Mouse (Mus musculus) neural tube, embryonic 11.5 days (tissue): ENCODE data around the gene Mob4. TPM values are rescaled to one million over a fixed set of nuclear protein-coding genes. Genes with fewer than 3 reads are reported as not detected.

Experiments used
- ATAC-seq: fragments of 200-750 bp; cut with Nextera tagmentation; 2 replicates; pipeline ENCODE4 v1.8.0; 2017; ENCODE audit warnings: moderate number of reproducible peaks, mild to moderate bottlenecking, moderate TSS enrichment, moderate library complexity; ENCODE audit not compliant: insufficient read depth, low FRiP score, low TSS enrichment
- DNase-seq: peaks from one replicate; pipeline ENCODE4 v3.0.0-alpha.2; 2015; ENCODE audit warnings: low spot score
- H3K27ac ChIP-seq: fragments of 300-500 bp; sonication (generic); 2 replicates; pipeline ENCODE4 v1.5.1; 2014; ENCODE audit warnings: low read depth, mild to moderate bottlenecking, low read length
- H3K27me3 ChIP-seq: fragments of 300-500 bp; sonication (generic); 2 replicates; pipeline ENCODE4 v1.6.1; 2014; ENCODE audit warnings: mild to moderate bottlenecking, low read length, mixed read lengths; ENCODE audit not compliant: control insufficient read depth, insufficient read depth
- H3K36me3 ChIP-seq: fragments of 300-500 bp; sonication (generic); 2 replicates; pipeline ENCODE4 v1.6.1; 2014; ENCODE audit warnings: mild to moderate bottlenecking, low read length, moderate library complexity, mixed read lengths; ENCODE audit not compliant: control insufficient read depth, insufficient read depth
- H3K4me1 ChIP-seq: fragments of 300-500 bp; sonication (generic); 2 replicates; pipeline ENCODE4 v1.6.1; 2014; ENCODE audit warnings: low read length, mixed read lengths; ENCODE audit not compliant: control insufficient read depth, insufficient read depth
- H3K4me2 ChIP-seq: fragments of 300-500 bp; sonication (generic); 2 replicates; pipeline ENCODE4 v1.6.1; 2014; ENCODE audit warnings: low read depth, mild to moderate bottlenecking, moderate library complexity
- H3K4me3 ChIP-seq: fragments of 300-500 bp; sonication (generic); 2 replicates; pipeline ENCODE4 v1.5.1; 2014; ENCODE audit warnings: low read depth, low read length
- H3K9ac ChIP-seq: fragments of 300-500 bp; sonication (generic); 2 replicates; pipeline ENCODE4 v1.6.1; 2014; ENCODE audit warnings: mild to moderate bottlenecking, low read length
- H3K9me3 ChIP-seq: fragments of 300-500 bp; sonication (generic); 2 replicates; pipeline ENCODE4 v1.6.1; 2016; ENCODE audit warnings: low read length; ENCODE audit not compliant: control insufficient read depth
- WGBS: fragments of 180-500 bp; shearing (Covaris S2); extraction: QIAGEN DNeasy Blood & Tissue Kit; methylation state at CpG from one replicate; pipeline ENCODE4 v1.1.7; 2014; 5-methylcytosine and 5-hydroxymethylcytosine counted together
- polyA plus RNA-seq: library from polyadenylated mRNA; unstranded; fragments of >200 nt; fragmentation: Nextera tagmentation; extraction: Ambion mirVana; gene quantifications from 2 replicates; pipeline ENCODE4 v1.2.1, GENCODE M21; 2014

Mob4 gene
- polyA plus RNA-seq, 1 experiment from 2014 or later: 141 TPM

- no peaks in the 10 kb centered on the region for H3K27me3 ChIP-seq
- 91% methylated on average over 4 of the region's 4 CpGs for WGBS
- H3K9me3 ChIP-seq: no peaks in the 10 kb centered on the region
- H3K4me3 ChIP-seq: no peak overlapping the region
- H3K4me1 ChIP-seq: no peaks in the 10 kb centered on the region
- peaks cover 2% of the 10 kb centered on the region for H3K36me3 ChIP-seq
- H3K27ac ChIP-seq: no peak overlapping the region
- DNase-seq (no peak), ATAC-seq (no peak)
- no peak overlapping the region for H3K9ac ChIP-seq
- no peak overlapping the region for H3K4me2 ChIP-seq
Observed at GRCm38 (mm10) chr1:55157329-55157728, 26.3 kb downstream of the Mob4 start.

DNA sequence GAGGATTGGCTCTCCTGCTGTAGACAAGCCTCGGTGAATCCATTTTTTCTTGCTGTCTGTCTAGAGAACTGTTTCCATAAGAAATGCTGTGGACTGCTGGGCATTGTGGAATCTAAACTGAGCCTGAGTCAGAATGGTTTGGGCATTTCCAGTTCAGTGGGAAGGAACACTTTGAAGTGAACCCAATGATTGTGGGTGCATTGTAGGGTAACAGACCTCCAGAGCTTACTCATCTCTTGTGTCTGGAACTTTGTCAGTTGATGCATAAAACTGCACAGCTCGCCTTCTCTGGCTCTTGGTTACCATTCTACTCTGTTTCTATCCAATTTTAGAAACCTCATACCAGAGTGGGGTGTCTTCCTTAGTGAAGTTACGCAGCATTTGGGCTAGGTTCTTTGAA lies 27.2 kb downstream of the Mob4 start:
- Histone ChIP-seq H3K9me3 (no peaks in the 10 kb centered on the region), H3K4me2 (no peak overlapping the region), H3K27me3 (no peaks in the 10 kb centered on the region), H3K36me3 (peaks cover 2% of the 10 kb centered on the region), H3K4me1 (no peaks in the 10 kb centered on the region), H3K9ac (no peak overlapping the region), H3K27ac (no peak overlapping the region), H3K4me3 (no peak overlapping the region)
- ATAC-seq (no peak), DNase-seq (no peak)
- 95% methylated on average over 3 of the region's 3 CpGs for WGBS

- Histone ChIP-seq H3K27me3 (no peaks in the 10 kb centered on the region), H3K4me2 (no peak overlapping the region), H3K9ac (no peak overlapping the region), H3K27ac (no peak overlapping the region), H3K4me1 (no peaks in the 10 kb centered on the region), H3K9me3 (no peaks in the 10 kb centered on the region), H3K4me3 (no peak overlapping the region), H3K36me3 (peaks cover 2% of the 10 kb centered on the region)
- ATAC-seq (no peak), DNase-seq (no peak)
- 91% methylated on average over 8 of the region's 8 CpGs for WGBS
Observed at GRCm38 (mm10) chr1:55158821-55159220, 27.8 kb downstream of the Mob4 start.

DNA sequence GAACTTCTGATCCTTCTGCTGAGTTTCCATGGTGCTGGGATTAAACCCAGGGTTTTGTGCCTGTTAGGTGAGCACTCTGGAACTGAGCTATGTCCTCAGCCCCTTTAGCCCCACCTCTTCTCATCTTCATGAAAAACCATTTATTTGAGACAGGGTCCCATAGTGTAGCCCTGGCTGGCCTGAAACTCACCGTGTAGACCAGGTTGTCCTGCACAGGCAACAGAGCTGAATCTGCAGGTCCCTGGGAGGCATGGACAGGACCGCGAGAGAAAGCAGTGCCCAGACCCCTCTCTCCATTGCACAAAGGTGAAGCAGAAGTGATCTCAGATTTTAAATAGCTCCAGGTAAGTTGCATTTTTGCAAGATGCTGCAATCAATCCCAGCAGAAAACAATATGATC lies 29.2 kb downstream of the Mob4 start:
- Histone ChIP-seq H3K27ac (no peak overlapping the region), H3K4me1 (no peaks in the 10 kb centered on the region), H3K36me3 (peaks cover 2% of the 10 kb centered on the region), H3K9me3 (no peaks in the 10 kb centered on the region), H3K4me3 (no peak overlapping the region), H3K4me2 (no peak overlapping the region), H3K27me3 (no peaks in the 10 kb centered on the region), H3K9ac (no peak overlapping the region)
- 90% methylated on average over 3 of the region's 3 CpGs for WGBS
- DNase-seq: no peak
- ATAC-seq: no peak

GRCm38 (mm10) chr1:55160831-55161638 lies 30.0 kb downstream of the Mob4 start:
- H3K27me3 ChIP-seq: no peaks in the 10 kb centered on the region
- WGBS: 96% methylated on average over 17 of the region's 17 CpGs
- H3K9me3 ChIP-seq: no peaks in the 10 kb centered on the region
- ATAC-seq (no peak), DNase-seq (no peak)
- no peaks in the 10 kb centered on the region for H3K4me1 ChIP-seq
- H3K27ac ChIP-seq: no peak overlapping the region
- H3K4me2 ChIP-seq: no peak overlapping the region
- H3K36me3 ChIP-seq: peaks cover 2% of the 10 kb centered on the region
- no peak overlapping the region for H3K9ac ChIP-seq
- H3K4me3 ChIP-seq: no peak overlapping the region

GRCm38 (mm10) chr1:55161895-55162294 lies 30.9 kb downstream of the Mob4 start:
- no peak overlapping the region for H3K9ac ChIP-seq
- no peak overlapping the region for H3K4me3 ChIP-seq
- no peaks in the 10 kb centered on the region for H3K4me1 ChIP-seq
- H3K27me3 ChIP-seq: no peaks in the 10 kb centered on the region
- no peak overlapping the region for H3K27ac ChIP-seq
- 72% methylated on average over 7 of the region's 7 CpGs for WGBS
- peak; percentile 32 for DNase-seq
- ATAC-seq: no peak
- H3K4me2 ChIP-seq: no peak overlapping the region
- H3K36me3 ChIP-seq: no peaks in the 10 kb centered on the region; the same call in 1 of the 2 replicates
- no peaks in the 10 kb centered on the region for H3K9me3 ChIP-seq

DNA sequence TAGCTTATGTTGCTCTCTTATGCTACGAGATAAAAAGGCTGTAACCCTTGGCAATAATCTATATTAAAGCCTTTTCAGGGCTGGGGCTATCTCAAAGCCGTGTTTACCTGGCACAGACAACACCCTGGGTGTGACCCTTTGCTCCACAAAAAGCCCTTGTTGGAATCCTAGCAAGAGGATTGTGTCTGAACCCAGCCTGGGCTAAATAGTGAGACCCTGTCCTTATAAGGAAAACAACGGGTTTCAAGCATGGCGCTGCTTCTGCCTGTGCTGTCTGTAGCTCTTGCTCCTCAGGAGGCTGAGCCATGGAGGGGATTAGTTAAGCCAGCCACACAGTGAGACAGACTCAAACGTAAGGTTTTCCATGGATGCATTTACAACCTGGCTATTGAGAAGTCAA lies 31.8 kb downstream of the Mob4 start:
- WGBS: 80% methylated on average over 5 of the region's 5 CpGs
- no peak for ATAC-seq
- H3K27me3 ChIP-seq: no peaks in the 10 kb centered on the region
- DNase-seq: no peak
- H3K9ac ChIP-seq: no peak overlapping the region
- H3K36me3 ChIP-seq: no peaks in the 10 kb centered on the region; the same call in 1 of the 2 replicates
- H3K27ac ChIP-seq: no peak overlapping the region
- no peak overlapping the region for H3K4me3 ChIP-seq
- no peaks in the 10 kb centered on the region for H3K4me1 ChIP-seq
- H3K9me3 ChIP-seq: no peaks in the 10 kb centered on the region
- no peak overlapping the region for H3K4me2 ChIP-seq

DNA sequence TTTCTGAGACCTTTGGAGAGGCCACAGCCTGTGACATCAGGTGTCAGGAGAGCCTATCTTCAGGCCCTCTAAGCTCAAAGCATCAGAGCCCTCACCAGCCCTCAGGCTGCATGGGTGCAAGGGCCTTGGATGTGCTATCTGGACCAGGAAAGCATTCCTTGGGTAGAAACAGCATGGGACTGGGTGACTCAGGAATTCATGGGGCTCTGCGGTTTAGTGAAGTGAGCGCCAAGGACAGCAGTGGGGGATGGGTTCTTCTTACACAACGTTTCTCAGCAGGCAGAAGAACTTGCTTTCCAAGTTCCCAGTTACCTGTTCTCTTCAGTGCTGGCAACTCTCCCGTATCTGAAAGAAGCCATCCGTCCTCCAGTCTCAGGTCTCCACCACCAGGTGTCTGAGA lies 33.0 kb downstream of the Mob4 start:
- 61% methylated on average over 5 of the region's 5 CpGs for WGBS
- ATAC-seq: no peak

GRCm38 (mm10) chr1:55167560-55167959 lies 36.5 kb downstream of the Mob4 start:
- Histone ChIP-seq H3K4me1 (no peaks in the 10 kb centered on the region), H3K36me3 (no peaks in the 10 kb centered on the region; the same call in 1 of the 2 replicates), H3K27ac (no peak overlapping the region), H3K9ac (no peak overlapping the region), H3K27me3 (no peaks in the 10 kb centered on the region), H3K4me3 (no peak overlapping the region), H3K9me3 (no peaks in the 10 kb centered on the region), H3K4me2 (no peak overlapping the region)
- no peak for ATAC-seq
- DNase-seq: no peak
- WGBS: 82% methylated on average over 4 of the region's 4 CpGs

More for the DNA sequence above, 33.0 kb downstream of the Mob4 start:
- H3K36me3 ChIP-seq: no peaks in the 10 kb centered on the region; the same call in none of the 2 replicates
- H3K9ac ChIP-seq: no peak overlapping the region
- no peaks in the 10 kb centered on the region for H3K27me3 ChIP-seq
- H3K27ac ChIP-seq: no peak overlapping the region
- no peaks in the 10 kb centered on the region for H3K4me1 ChIP-seq
- H3K4me3 ChIP-seq: no peak overlapping the region
- no peak for DNase-seq
- H3K4me2 ChIP-seq: no peak overlapping the region
- H3K9me3 ChIP-seq: no peaks in the 10 kb centered on the region
